Mouse (Mus musculus) liver (tissue): Measurements from ENCODE around the gene Ino80d.

Source experiments
- DNase-seq: peaks from one replicate; pipeline ENCODE4 v3.0.0-alpha.2; 2020; ENCODE audit warnings: mixed read lengths

Ino80d gene

DNA sequence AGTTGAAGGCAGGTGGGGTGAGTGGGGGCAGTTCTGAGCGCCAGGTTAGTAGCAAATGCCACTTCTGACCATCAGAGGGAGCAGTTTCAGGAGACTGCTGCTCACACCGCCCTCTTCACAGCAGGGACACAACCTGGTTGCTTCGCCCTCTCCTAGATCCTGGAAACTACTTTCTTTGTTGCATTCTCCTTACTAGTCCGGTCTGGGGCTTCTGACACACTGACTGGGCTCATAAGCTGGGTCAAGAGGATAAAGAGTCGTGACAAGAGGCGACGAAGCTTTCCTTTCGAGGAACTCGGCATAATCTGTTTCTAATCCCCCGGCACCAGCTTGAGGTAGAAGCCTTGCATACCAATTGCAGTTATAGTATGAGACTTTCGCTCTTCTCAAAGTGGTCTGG lies 129.9 kb downstream of the Ino80d start:
- no peak for DNase-seq

DNA sequence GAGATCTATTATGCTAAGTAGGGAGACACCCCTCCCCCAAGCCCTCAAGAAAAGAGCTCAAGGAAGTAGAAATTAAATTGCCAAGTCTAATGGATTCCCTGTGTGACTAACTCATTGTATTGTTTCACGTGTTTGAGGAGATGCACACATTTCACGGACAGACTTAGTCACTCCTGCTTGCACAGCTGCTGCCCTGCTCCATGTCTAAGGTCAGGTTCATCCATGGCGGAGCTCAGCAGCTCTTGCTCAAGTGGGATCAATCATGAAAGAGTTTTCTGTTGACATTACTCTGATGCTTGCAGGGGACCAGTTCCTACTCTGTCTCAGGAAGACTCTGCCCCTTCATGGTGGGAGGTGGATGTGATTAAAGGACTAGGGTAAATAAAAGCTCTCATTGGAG lies 137.7 kb downstream of the Ino80d start:
- DNase-seq: peak; percentile 11

DNA sequence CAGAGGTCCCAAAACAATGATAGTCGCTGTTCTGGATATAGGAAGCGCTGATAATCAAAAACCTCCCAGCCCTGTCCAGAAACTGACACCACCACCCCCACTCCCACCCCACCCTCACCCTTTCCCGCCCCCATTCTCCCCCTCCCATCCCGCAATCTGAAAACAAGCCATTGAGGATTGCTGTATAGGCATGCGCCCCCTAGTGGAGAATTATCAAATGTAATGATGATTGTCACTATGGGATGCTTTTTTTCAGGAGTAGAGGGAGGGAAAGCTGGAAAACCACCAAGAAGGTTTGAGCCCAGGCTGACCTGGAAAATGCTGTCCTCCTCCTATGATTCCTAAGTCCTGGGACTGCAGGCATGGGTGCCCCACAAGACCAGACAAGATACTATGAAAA lies 147.6 kb downstream of the Ino80d start:
- DNase-seq: no peak

DNA sequence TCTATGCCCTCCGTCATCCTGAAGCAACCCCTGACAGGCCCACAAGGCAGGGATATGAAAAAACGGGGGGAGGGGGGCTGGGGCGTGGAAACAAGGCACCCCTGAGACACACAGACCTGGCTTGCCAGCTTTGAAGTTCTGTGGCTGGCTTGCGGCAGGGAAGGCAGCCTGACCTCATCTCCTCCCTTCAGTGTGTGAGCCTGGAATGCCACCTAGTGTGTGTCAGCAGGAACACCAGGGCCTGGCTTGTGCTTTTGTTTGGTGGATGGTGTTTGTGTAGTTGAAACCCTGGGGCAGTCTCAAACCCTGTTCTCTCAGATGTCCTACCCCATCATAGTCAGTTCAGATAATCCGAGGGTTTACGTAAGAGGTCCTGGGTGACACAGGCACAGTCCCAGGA lies 150.2 kb downstream of the Ino80d start:
- peak; percentile 46 for DNase-seq

DNA sequence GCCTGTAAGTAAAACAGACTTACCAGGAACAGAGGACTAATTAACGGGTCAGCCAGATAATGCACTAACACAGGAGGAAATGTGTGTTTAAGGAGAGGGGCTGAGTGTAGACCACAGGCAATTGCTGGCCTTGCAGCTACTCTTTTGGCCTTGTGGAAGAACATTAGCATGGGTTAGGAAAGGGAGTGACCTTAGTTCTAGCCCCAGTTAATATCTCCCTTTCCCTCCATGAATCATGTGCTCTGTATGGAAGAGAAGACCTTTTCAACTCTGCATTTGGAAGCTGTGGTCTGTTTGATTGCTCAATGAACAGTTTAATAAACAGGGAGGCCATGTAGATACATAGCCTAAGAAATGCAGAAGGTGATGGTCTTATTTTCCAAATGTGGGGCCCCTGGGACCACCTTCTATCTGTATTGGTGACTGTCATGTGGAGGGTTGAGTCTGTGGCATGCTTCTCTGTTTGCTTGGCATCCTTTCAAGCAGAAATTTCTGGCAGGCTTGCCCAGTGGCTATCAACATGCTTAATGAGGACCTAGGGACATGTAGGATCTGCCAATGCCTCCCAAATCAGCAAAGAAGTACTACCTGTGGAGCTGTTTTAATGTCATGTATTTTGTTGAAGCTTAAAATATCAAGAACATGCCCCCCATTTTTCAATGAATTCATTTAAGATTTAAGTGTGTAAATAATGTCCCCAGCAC lies 157.4 kb downstream of the Ino80d start:
- DNase-seq: no peak

DNA sequence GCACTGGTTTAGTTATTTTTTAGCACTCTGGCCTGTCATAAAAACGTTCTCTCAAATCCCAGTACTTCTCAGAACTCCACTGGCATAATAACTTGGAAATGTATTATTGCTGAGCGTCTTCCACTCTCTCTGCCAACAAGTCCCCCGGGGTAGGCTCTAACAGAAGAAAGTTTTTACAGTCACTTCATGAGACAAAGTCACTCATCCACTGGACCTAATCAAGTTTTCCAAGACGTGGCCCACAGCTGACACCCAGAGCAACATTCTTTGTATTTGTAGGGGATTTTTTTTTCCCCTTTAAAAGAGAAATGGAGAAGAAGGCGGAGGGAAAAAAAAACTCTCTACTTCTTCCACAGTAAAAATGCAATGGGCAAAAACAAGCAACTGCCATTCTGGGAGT lies 157.9 kb downstream of the Ino80d start:
- no peak for DNase-seq

DNA sequence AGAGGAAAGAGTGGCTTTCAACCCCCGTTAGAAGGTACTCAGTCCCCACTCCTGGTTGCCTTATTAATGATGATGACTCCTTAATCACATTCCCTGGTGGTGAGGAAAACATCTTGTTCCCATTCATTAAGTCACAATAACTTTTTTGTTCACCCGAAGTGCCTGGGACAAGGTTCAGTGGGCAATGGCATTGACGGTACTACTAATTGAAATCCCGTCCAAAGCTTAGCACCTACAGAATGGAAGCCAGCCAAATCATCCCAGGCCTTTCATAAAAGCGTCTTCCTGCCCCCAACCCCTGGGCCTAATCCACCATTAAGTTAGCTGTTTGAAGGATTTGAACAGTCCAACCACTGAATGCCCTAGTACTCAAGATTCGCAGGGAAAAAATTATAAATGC lies 159.1 kb downstream of the Ino80d start:
- no peak for DNase-seq

DNA sequence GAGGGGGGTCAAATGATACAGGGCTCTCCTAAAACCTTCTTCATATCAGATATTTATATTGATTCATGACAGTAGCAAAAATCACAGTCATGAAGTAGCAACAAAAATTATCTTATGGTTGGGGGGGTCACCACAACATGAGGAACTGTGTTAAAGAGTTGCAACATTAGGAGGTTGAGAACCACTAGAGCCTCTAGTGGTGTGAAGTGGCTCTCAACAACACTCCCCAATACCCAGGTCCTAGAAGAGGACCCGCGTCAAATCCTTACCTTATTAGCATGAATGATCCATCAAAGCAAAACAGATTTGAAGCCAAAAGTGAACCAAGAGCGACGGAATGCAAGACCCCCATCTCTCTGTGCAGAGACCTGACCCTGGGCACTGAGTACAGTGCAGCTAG lies 161.4 kb downstream of the Ino80d start:
- DNase-seq: no peak

DNA sequence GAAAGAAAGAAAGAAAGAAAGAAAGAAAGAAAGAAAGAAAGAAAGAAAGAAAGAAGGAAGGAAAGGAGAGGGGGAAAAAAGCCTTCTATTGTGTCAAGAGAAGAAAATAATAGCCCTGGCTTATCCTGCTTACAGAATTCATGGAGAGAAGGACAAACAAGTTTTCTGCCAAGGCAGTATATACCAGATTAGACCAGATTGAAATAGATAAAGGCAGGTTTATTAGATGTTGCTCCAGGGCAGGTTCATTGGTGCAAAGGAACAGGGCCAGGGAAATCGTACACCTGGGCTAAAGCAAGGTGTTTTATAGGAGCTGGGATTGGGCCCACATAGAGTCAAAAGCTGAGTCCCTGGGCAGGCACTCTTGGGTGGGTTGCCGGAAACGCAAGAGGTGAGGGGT lies 162.1 kb downstream of the Ino80d start:
- no peak for DNase-seq

DNA sequence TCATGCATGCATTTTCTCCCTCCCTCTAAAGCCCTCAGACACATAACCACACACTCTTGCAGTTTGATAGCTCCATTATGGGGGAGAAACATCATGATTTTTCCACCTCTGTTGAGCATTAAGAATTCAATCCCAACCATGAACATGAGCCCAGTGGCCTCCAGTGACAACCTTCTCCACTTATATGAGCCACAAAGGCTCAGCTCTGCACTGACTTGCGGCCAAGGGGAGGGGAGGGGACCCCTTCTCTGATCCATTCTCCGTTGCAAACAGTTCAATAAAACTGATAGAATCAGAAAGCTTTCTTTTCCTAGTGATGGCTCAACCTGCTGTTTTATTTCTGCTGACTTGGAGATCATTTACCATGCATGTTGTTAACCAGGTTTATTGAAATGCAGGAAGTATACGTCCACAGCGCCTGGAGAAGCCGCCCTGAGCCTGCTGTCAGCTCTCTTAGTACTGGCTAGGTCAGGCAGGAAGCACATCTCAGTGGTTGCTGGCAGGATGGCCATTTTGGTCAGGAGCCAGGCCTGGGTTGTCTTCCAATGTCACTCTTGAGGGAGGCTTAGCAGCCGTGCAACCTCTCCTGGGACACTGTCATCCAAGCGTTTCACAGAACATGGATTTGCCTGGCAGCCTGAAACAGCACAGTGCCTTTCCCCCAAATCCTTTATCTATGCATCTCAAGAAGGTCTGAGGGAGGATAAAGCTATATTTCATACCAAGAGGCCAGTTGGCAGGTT lies 163.2 kb downstream of the Ino80d start:
- DNase-seq: no peak

DNA sequence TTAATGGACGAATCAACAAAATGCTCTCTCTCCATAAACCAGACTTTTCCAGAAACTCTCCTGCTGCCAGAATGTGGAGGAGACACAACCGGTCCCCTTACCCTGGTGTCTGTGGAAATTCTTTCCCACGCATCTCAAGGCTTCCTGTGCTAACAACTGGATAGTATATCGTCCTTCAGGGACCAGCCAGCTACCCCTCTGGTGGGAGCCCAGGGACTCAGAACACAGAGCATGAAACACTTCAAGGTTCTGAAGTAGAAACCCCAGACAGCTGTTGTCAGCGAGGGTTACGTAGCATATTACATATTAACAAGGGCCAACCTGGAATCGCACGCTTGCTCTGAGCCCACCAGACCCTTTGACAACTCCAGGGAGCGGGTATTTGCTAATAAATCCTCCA lies 163.9 kb downstream of the Ino80d start:
- DNase-seq: no peak

DNA sequence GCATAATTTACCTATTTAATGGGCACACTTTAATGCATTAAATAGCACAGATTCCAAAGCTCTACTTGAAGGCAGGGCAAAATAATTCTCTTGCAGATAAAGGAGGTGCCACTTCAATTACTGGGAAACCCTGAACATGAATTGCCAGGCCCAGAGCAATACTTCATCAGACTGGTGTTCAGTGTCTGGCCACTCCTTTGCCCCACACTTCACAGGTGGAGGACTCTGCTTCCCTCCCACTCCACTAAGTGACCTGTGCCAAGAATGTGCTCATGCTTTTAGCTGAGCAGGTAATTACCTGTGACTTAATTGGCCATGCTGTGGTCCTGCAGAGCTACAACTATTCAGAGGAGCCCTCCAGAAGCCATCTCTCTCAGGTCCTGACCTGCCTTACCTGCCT lies 166.7 kb downstream of the Ino80d start:
- no peak for DNase-seq

DNA sequence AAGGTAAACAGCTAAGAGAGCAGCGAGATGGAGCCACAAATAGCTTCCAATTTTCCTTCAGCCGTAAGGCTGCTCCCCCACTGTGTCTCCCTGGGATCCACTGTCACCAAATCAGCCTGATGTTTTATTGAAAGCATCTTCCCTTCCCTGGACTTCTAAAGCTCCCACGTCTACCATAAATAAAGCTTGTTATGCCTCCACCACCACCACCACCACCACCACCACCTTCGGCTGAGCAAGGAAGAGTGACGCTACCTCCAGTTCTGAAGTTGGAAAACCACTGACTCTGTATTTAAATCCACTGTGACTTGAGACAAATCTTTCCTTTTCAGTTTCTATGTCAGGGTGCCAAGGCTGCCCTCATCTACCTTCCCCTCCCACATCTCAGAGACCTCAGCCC lies 167.5 kb downstream of the Ino80d start:
- DNase-seq: no peak

DNA sequence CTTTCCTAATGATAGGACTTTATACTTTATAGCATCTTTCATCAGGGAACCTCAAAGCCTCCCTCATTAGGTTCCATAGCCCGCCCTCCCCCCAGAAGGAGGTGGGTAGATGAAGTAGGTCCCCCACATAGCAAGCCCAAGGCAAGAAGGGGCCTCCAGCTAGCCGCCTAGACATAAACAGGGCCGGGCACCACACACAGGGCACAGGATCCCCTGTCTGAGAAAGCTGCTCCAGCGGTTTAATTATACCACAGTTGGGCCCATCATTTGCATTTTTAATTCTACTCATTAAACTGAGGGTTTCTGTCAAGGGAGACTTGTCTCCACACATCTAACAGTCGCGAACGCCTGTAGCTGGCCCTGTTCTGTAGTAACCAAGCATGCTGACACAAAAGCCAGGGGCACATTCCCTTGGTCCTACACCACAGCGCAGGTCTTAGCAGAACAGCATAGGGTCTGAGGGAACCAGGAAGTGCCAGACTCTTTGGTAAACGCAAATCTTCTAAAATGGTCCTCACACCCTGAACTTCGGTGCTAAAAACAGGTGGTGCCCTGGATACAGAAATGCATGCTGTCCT lies 179.6 kb downstream of the Ino80d start:
- DNase-seq: no peak

DNA sequence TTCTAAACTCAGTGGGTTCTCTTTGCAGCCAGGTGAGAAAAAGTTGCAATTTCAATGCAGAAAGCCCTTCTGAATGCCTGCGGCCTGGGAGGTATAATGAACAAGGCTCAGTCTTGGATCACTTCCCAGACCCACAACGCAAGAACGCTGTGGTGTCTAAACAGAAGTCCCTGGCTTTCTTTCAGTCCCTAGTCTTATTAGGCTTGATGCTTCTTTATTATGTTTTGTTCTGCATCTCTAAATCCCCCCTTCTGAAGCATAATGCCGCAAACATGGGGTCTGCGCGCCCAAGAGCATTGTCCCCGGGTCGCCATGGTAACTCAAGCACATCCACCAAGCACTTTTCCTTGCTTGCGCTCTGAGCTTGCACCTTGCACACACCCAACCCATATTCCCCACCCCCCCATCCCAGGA lies 180.4 kb downstream of the Ino80d start:
- no peak for DNase-seq

DNA sequence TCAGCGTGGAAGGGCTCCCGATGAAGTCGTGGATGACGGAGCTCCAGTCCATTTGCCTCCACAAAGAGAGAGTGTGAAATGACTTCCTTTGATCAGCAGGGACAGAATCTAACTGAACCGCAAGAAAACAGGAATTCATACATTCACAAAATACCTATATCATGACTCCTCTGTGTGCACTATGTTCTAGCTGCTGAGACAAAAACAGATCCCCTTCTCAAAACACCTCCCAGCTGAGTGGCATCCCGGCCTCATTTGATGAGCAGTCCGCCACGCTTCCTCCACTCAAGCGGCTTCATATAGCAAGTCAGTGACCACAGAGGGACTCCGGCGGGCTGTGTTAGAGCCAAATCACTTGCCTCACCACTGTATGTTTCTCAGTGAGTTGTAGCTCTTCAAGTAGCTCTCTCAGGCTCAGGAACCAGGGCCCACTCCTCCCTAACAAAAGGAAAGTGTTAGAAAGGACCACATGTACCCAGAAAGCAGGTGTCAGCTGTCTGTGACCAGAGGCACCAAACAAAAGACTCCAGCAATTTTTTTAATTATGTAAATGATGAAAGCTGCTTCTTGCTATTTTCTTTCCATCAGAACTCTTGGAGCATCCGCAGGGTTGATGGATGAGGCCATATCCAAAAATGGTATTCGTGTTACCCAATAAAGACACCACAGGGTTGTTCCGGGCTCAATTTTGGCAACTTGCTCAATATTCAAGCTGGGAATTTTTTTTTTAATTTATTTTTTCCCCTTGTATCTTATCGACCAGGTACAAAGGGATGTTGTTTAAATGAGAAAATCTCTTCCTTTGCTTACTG lies 181.0 kb downstream of the Ino80d start:
- DNase-seq: no peak

DNA sequence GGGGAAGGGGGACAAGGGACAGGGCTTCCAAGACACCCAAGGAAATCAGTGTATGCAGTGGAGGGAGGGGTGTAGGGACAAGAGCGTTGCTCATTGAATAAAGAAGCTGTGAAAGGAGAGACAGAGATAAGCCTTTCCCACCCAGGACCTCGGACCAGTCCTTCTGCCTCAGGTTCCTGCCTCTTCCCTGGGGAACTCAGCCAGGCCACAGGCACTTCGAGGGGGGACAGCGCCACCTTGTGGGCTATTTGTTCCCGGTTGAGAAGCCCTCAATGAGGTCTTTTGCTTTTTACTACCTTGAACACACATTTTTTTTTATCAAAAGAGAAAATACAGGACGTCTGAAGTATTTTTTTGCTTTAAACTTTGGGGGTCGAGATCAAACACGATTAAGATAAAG lies 185.0 kb downstream of the Ino80d start:
- peak; percentile 69 for DNase-seq

DNA sequence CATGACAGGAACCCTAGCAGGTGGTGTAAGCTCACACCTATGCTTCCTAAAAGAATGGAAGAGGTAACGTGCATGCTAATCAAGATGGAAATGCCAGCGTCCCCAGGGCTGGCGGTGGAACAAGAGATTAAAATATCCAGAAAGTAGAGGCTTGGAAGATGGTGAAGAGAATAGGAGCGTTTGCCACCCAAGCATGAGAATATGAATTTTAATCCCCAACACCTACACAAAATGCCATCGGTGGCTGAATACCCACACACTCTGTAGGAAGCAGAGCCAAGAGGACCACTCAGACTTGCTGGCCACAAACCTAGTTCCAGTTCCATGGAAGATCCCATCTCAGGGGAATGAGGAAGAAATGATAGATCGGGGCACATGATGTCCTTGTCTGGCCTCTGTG lies 195.2 kb downstream of the Ino80d start:
- DNase-seq: no peak

DNA sequence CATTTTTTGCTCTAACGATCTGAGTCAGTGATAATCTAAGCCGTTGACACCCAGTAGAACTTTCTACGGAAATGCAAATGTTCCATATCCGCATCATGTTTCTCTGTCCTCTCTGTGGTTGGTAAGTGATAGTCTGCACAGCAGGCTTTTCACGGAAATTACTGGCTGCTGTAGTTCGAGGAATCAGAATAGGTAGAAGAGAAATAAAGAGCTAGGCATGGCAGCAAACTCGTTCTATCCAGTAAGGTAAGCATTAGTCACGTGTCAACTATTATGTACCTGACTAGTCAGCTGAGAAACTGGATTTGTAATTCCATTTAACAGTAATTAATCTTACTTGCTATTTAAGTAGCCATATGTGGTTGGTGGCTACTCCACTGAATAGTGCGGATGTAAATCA lies 197.9 kb downstream of the Ino80d start:
- DNase-seq: no peak

DNA sequence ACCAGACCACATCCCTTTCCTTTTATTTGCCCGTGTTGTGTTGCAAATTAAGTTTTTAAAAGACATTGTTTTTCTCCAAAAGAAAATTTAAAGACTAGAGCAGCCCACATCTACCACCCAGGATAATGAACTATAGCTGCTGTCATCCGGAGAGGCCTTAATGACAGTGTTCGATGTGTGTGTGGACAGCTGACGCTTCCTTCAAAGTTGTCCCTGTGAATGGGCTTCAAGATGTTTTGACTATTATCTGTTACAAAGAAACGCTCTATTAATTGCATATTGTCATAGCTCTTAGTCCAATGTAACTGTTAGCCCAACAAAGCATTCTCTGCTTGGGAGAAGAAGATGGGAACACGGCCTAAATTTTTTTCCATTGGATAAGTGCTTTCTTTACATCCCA lies 200.0 kb downstream of the Ino80d start:
- DNase-seq: no peak

DNA sequence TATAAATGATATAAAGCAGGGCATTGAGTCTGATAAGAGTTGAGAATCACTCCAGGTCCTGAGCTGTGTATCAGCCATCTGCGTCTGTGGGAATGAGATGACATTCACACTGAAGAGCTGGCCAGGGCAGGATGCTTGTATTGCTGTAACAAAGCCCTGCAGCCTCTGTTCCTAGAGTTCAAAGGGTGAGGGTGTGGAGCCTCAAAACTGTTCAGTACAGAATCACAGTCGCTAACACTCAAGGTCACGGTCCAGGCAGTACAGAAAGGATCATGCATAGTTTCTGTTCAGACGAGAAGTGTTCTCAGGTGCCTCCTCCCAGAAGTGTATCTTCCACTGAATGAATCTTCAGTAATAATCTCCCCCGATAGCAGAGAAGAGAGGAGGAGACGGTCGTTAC lies 203.0 kb downstream of the Ino80d start:
- DNase-seq: no peak

DNA sequence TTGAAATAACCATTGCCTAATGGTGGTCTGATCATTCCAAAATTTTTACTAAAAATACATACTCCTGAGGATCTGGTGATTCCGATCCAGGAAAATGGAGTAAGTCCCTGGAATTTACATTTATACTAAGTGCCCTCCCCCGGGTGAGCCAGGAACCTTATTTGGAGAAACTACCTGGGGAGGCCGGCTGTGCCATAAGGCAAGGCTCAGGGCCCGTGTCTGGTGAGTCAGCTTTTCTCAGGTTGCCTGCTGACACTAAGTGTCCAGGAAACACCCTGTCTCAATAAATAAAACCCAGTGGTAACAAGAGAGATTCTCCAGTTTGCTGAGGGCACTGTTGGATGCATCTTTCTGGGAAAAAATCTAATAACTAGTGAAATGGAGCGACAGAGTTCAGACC lies 205.3 kb downstream of the Ino80d start:
- DNase-seq: no peak

DNA sequence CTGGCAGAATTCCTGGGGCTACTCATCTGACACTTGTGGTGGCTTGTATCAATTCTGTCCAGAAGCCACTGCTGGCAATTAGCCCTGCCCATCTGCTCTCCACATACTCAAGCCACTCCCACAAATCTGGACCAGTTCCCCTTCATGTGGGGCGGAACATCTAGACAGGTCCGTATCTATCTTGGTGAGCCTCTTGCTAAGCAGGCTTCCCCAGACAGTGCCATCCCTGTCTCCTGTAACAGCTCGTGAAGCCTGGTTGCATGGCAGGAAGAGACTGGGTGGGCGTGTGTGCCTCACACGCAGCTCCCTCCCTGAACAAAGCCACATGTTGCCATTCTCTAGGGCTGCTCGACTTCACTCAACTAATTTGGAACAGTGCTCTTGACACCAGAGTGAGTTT lies 206.0 kb downstream of the Ino80d start:
- DNase-seq: no peak
